Mouse (Mus musculus) cerebellum, adult 2 months (tissue): ENCODE results near the gene Krtap5-4.

Experiments used
- CTCF ChIP-seq: fragments of 200-500 bp; IDR thresholded peaks from 2 replicates; pipeline ENCODE4 v1.5.1; 2011; ENCODE audit warnings: low read depth, mild to moderate bottlenecking, control low read depth, low read length, moderate library complexity, borderline replicate concordance; ENCODE audit not compliant: insufficient read depth
- POLR2A ChIP-seq: fragments of 200-500 bp; IDR thresholded peaks from 2 replicates; pipeline ENCODE4 v1.6.1; 2011; ENCODE audit warnings: low read length, control low read depth, borderline replicate concordance; ENCODE audit not compliant: insufficient read depth

- TF ChIP-seq POLR2A: no peak
- peak; percentile 77 for TF ChIP-seq CTCF
These were observed 13.2 kb downstream of the Krtap5-4 start for GRCm38 (mm10) chr7:142316558-142316957.
